Mouse (Mus musculus): ENCODE measurements at regions not wholly inside any gene's neighbourhood (a gene's known extent, or its start where the extent isn't known, plus 50 kb on each side); places are given as distances from the start of the nearest gene placed in this dataset.

DNA sequence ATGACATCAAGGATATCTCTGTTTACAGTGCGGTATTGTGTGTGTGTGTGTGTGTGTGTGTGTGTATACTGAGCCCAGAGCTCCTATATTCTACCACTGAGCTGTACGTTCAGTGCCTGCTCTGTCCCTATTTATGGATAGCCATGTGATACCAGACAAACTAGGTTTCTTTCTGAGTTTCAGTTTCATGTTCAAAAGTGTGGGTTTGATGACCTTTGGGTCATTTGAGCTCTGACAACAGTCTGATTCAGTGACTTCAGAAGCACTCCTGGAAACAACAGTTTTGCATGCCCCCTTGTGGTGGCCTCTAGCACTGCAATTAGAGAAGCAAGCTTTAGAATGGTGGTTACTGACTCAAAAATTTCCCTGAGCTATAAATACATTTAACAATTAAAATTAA lies 50.9 kb upstream of the Tent2 start:
- no peak overlapping the region for H3K9ac ChIP-seq (ENCODE audit: low read length)
- H3K27me3 ChIP-seq (ENCODE audit: control insufficient read depth, insufficient read depth, low read length): no peaks in the 10 kb centered on the region
- H3K36me3 ChIP-seq (ENCODE audit: control insufficient read depth, insufficient read depth, low read length): no peaks in the 10 kb centered on the region
- no peak overlapping the region for H3K4me3 ChIP-seq (ENCODE audit: low read depth, low read length)
- H3K4me2 ChIP-seq (ENCODE audit: low read depth, low read length, severe bottlenecking): no peak overlapping the region
- peak; percentile 51; the same call in 1 of the 2 replicates for ATAC-seq (replicated peaks; ENCODE audit: low FRiP score)
- no peak overlapping the region for H3K27ac ChIP-seq (ENCODE audit: low read depth, low read length)
- peak; percentile 77 for DNase-seq (ENCODE audit: low spot score)
- H3K4me1 ChIP-seq (replicated peaks; ENCODE audit: control insufficient read depth, insufficient read depth, low read length): no peaks in the 10 kb centered on the region
- WGBS: 92% methylated on average over 2 of the region's 2 CpGs
- H3K9me3 ChIP-seq (ENCODE audit: control insufficient read depth, low read length): no peaks in the 10 kb centered on the region

DNA sequence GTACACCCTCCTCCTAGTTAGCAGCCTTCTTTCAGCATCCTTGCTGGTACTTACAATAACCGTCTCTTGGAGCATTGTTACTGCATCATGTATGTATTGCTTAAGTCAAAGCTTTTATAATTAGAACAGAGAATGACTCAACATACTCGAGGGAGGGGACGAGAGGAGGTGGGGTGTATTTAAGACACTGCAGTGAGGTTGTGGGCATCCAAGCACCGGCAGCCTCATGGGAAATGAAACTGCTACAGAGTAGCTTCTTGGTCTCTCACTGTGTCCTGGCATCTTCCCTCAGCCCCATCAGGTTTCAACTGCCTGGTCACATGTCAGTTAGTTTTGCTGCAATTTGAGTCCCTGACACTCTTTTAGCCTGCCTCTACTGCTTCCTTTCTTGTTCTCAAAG lies 50.7 kb upstream of the Homer1 start:
- no peaks in the 10 kb centered on the region for H3K27me3 ChIP-seq (ENCODE audit: control insufficient read depth, insufficient read depth, low read length)
- H3K27ac ChIP-seq (ENCODE audit: low read depth, low read length): no peak overlapping the region
- WGBS: 79% methylated on average over 4 of the region's 4 CpGs
- H3K9me3 ChIP-seq (ENCODE audit: control insufficient read depth, low read length): no peaks in the 10 kb centered on the region
- ATAC-seq (replicated peaks; ENCODE audit: low FRiP score): no peak
- no peak for DNase-seq (ENCODE audit: low spot score)
- H3K4me1 ChIP-seq (replicated peaks; ENCODE audit: control insufficient read depth, insufficient read depth, low read length): no peaks in the 10 kb centered on the region
- no peak overlapping the region for H3K4me2 ChIP-seq (ENCODE audit: low read depth, low read length, severe bottlenecking)
- no peaks in the 10 kb centered on the region for H3K36me3 ChIP-seq (ENCODE audit: control insufficient read depth, insufficient read depth, low read length)
- H3K9ac ChIP-seq (ENCODE audit: low read length): no peak overlapping the region
- no peak overlapping the region for H3K4me3 ChIP-seq (ENCODE audit: low read depth, low read length)
